Mouse (Mus musculus) CH12.LX (cell line): ENCODE data around the gene Rnf115.

Source experiments
- EP300 ChIP-seq: IDR thresholded peaks from 2 replicates; pipeline ENCODE4 v1.6.1; 2011; ENCODE audit warnings: low read length, improper control_type of control experiment
- POLR2A ChIP-seq: IDR thresholded peaks from 2 replicates; pipeline ENCODE4 v1.6.1; 2011; ENCODE audit warnings: low read depth, mild to moderate bottlenecking, improper control_type of control experiment, low read length

DNA sequence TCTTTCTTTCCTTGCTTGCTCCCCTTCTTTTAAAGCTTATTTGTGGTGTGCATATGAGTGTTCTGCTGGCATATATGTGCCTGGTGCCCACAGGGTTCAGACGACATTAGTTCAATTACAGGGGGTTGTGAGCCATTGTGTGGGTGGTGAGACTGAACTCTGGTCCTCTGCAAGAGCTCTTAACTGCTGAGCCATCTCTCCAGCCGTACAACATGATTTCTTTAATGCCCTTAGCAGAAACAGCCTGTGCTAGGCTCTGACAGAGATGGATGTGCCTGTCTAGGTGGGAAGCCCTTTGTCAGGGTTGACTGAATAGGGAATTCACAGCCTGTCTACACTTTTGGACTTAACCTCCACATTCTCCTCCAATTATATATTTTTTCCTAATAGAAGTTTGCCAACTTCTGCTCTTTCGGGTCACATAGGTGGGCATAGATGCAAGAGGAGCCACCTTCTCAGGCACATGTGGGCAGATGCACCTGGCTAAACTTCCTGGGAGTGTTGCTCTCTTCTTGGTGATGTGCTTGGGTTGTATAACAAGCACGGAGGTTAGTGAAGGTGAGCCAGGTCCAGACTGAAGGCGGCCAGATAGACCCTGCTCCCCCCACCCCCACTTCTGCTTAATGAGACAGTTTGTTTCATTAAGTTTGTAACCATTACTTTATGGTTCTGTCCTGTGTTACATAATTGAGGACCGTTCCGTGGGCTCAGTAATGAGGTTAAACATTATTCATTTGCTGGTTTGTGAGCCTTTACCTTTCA, 107.3 kb downstream of the Rnf115 start:
- TF ChIP-seq POLR2A (no peak), EP300 (no peak)
